Mouse (Mus musculus) thymus, postnatal 25 days (tissue): Measurements from ENCODE around the gene Gcnt1.

Source experiments
- DNase-seq: peaks from one replicate; pipeline ENCODE4 v3.0.0; 2022

Gene Gcnt1

GRCm38 (mm10) chr19:17372701-17373100 lies at the start of gene Gcnt1:
Gcnt1 (minus strand) TSS chr19:17372844.
- no peak for DNase-seq

- DNase-seq = no peak
These were observed 45.2 kb upstream of the Gcnt1 start for GRCm38 (mm10) chr19:17417855-17418254.

GRCm38 (mm10) chr19:17412915-17413459 lies 40.3 kb upstream of the Gcnt1 start:
- no peak for DNase-seq

- DNase-seq = no peak
These were observed 37.9 kb upstream of the Gcnt1 start for GRCm38 (mm10) chr19:17410465-17411065.

- DNase-seq = no peak
These were observed 36.7 kb upstream of the Gcnt1 start for GRCm38 (mm10) chr19:17409351-17409750.

GRCm38 (mm10) chr19:17408591-17408990 lies 35.9 kb upstream of the Gcnt1 start:
- no peak for DNase-seq

GRCm38 (mm10) chr19:17406823-17407222 lies 34.2 kb upstream of the Gcnt1 start:
- no peak for DNase-seq

GRCm38 (mm10) chr19:17403175-17403574 lies 30.5 kb upstream of the Gcnt1 start:
- no peak for DNase-seq

- DNase-seq = no peak
These were observed 27.9 kb upstream of the Gcnt1 start for GRCm38 (mm10) chr19:17400571-17400970.

- DNase-seq = no peak
These were observed 27.3 kb upstream of the Gcnt1 start for GRCm38 (mm10) chr19:17399965-17400364.

GRCm38 (mm10) chr19:17397922-17398321 lies 25.3 kb upstream of the Gcnt1 start:
- DNase-seq = no peak

- no peak for DNase-seq
These were observed 24.2 kb upstream of the Gcnt1 start for GRCm38 (mm10) chr19:17396802-17397201.

GRCm38 (mm10) chr19:17393841-17394591 lies 21.4 kb upstream of the Gcnt1 start, which contains the start of gene Rfk:
Rfk (plus strand) TSS chr19:17394043.
- DNase-seq = peak; percentile 92

- no peak for DNase-seq
These were observed 20.2 kb upstream of the Gcnt1 start for GRCm38 (mm10) chr19:17392866-17393265.

GRCm38 (mm10) chr19:17388404-17388803 lies 15.8 kb upstream of the Gcnt1 start:
- DNase-seq = no peak

- DNase-seq = no peak
These were observed 13.8 kb upstream of the Gcnt1 start for GRCm38 (mm10) chr19:17386424-17386823.

- no peak for DNase-seq
These were observed 12.8 kb upstream of the Gcnt1 start for GRCm38 (mm10) chr19:17385426-17385825.

- no peak for DNase-seq
These were observed 12.4 kb upstream of the Gcnt1 start for GRCm38 (mm10) chr19:17385022-17385421.

GRCm38 (mm10) chr19:17382807-17383397 lies 10.3 kb upstream of the Gcnt1 start:
- DNase-seq = no peak

- DNase-seq = no peak
These were observed 7.9 kb upstream of the Gcnt1 start for GRCm38 (mm10) chr19:17380549-17380948.

- DNase-seq = no peak
These were observed 6.2 kb upstream of the Gcnt1 start for GRCm38 (mm10) chr19:17378845-17379244.

- no peak for DNase-seq
These were observed 3.1 kb downstream of the Gcnt1 start for GRCm38 (mm10) chr19:17369581-17369980.

GRCm38 (mm10) chr19:17368557-17368956 lies 4.1 kb downstream of the Gcnt1 start:
- DNase-seq = no peak
